Mouse (Mus musculus) midbrain, embryonic 10.5 days (tissue): Measurements from ENCODE around the gene Kcnv2. TPM values are rescaled to one million over a fixed set of nuclear protein-coding genes. Genes with fewer than 3 reads are reported as not detected.

ENCODE experiments used
- DNase-seq: peaks from one replicate; pipeline ENCODE4 v3.0.0-alpha.2; 2017; ENCODE audit warnings: low spot score
- H3K27ac ChIP-seq: fragments of 300-500 bp; sonication (generic); replicated peaks from 2 replicates; pipeline ENCODE4 v1.5.1; 2016; ENCODE audit warnings: mild to moderate bottlenecking
- H3K27me3 ChIP-seq: fragments of 300-500 bp; sonication (generic); 2 replicates; pipeline ENCODE4 v1.6.1; 2016; ENCODE audit warnings: low read depth, mild to moderate bottlenecking; ENCODE audit not compliant: poor library complexity, severe bottlenecking
- H3K36me3 ChIP-seq: fragments of 300-500 bp; sonication (generic); 2 replicates; pipeline ENCODE4 v1.6.1; 2016; ENCODE audit warnings: mild to moderate bottlenecking, moderate library complexity
- H3K4me1 ChIP-seq: fragments of 300-500 bp; sonication (generic); 2 replicates; pipeline ENCODE4 v1.6.1; 2016
- H3K4me3 ChIP-seq: fragments of 300-500 bp; sonication (generic); 2 replicates; pipeline ENCODE4 v1.5.1; 2016; ENCODE audit warnings: mild to moderate bottlenecking, moderate library complexity
- H3K9me3 ChIP-seq: fragments of 300-500 bp; sonication (generic); replicated peaks from 2 replicates; pipeline ENCODE4 v1.6.1; 2016; ENCODE audit warnings: mild to moderate bottlenecking
- WGBS: fragments of 180-500 bp; shearing (Covaris S2); methylation state at CpG from one replicate; pipeline ENCODE4 v1.1.7; 2016; 5-methylcytosine and 5-hydroxymethylcytosine counted together
- polyA plus RNA-seq: library from polyadenylated mRNA; unstranded; fragments of >200 nt; fragmentation: Nextera tagmentation; extraction: Ambion mirVana; gene quantifications from 2 replicates; pipeline ENCODE4 v1.2.1, GENCODE M21; 2016

The Kcnv2 gene
- polyA plus RNA-seq, result 0.12 and 0.15 TPM in 2 replicates

DNA sequence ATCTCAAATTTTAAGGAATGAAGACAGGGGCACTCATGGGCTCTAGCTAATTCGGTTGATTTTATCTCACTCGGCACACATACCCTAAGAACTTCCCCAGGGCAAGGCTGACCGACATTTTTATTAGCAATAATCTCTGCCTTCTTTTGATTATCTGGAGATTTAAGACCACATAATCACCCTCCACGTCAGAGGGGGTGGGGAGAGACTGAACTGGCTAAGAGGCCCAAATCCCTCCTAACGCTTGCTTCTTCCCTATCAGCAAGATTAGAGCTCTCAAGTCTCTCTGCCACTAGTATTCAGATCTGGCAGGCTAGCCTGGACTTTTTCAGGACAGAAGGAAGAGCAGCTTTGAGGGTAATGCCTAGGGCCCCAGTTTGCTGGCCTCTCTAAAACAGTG lies at the start of gene Kcnv2:
Kcnv2 (plus strand) TSS at position 308 of the 400 bp plus-strand sequence.
- DNase-seq, result no peak
- Histone ChIP-seq H3K4me3 (no peak within 1 kb of the TSS), H3K27ac (peak within 1 kb of the TSS; percentile 23; the same call in 1 of the 2 replicates), H3K4me1 (peaks cover 11% of the 10 kb centered on the region), H3K36me3 (no peaks in the 10 kb centered on the region), H3K9me3 (no peaks in the 10 kb centered on the region), H3K27me3 (no peaks in the 10 kb centered on the region)
- 60% methylated on average over 5 of the region's 5 CpGs for WGBS

DNA sequence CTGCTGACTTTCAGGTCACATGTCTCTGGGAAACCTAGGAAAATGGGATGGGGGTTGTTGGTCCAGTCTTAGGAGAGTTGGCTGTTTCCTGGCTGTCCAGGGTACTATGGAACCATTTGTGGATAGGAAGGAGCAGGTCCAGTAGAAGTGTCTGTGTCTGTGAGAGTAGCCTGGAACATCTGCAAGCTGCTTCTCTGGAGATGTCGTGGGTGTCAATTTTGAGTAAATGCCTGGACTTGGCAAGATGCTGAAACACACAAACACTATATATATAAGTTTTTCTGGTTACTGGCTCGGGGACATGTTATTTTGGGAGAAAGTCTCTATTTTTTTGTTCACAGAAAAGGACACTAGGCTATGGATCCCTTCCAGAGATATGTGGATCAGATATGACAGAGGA lies 49.0 kb upstream of the Kcnv2 start:
- H3K36me3 ChIP-seq, result no peaks in the 10 kb centered on the region
- 77% methylated on average over 2 of the region's 2 CpGs for WGBS

GRCm38 (mm10) chr19:27274382-27274781 lies 48.0 kb upstream of the Kcnv2 start:
- H3K36me3 ChIP-seq, result no peaks in the 10 kb centered on the region
- no peak overlapping the region for H3K4me3 ChIP-seq
- no peaks in the 10 kb centered on the region for H3K27me3 ChIP-seq

More for the DNA sequence above, 49.0 kb upstream of the Kcnv2 start:
- DNase-seq, result no peak
- Histone ChIP-seq H3K4me1 (no peaks in the 10 kb centered on the region), H3K9me3 (no peaks in the 10 kb centered on the region), H3K27ac (no peak overlapping the region), H3K27me3 (no peaks in the 10 kb centered on the region), H3K4me3 (no peak overlapping the region)

GRCm38 (mm10) chr19:27279174-27279573 lies 43.2 kb upstream of the Kcnv2 start:
- WGBS, result 92% methylated on average over 2 of the region's 2 CpGs
- Histone ChIP-seq H3K4me3 (no peak overlapping the region), H3K4me1 (no peaks in the 10 kb centered on the region), H3K27me3 (no peaks in the 10 kb centered on the region), H3K9me3 (no peaks in the 10 kb centered on the region), H3K27ac (no peak overlapping the region), H3K36me3 (no peaks in the 10 kb centered on the region)
- DNase-seq, result no peak

More at GRCm38 (mm10) chr19:27274382-27274781, 48.0 kb upstream of the Kcnv2 start:
- H3K9me3 ChIP-seq, result no peaks in the 10 kb centered on the region
- no peak overlapping the region for H3K27ac ChIP-seq
- WGBS, result 90% methylated on average over 1 of the region's 1 CpGs
- DNase-seq, result no peak
- H3K4me1 ChIP-seq, result no peaks in the 10 kb centered on the region

GRCm38 (mm10) chr19:27310039-27310438 lies 12.3 kb upstream of the Kcnv2 start:
- Histone ChIP-seq H3K36me3 (no peaks in the 10 kb centered on the region), H3K4me3 (no peak overlapping the region), H3K4me1 (no peaks in the 10 kb centered on the region), H3K9me3 (no peaks in the 10 kb centered on the region), H3K27me3 (no peaks in the 10 kb centered on the region), H3K27ac (no peak overlapping the region)
- 88% methylated on average over 2 of the region's 2 CpGs for WGBS
- no peak for DNase-seq

DNA sequence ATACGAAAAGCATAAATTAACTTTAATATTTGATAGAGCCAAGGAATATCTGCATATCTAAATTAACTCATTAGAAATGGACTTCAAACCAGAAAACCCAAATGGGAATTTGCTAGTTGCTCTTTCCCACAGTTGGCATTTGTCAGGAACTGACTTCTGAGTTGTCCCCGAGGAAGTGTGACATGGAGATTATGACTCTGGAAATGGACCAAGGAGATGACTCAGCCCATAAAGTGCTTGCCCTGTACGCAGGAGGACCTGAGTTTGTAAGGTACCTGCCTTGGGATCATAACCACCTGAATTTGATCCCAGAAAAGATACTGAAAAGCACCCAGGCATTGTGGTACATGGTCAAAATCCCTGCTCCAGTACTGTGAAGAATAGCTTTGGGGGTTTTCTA lies 11.1 kb upstream of the Kcnv2 start:
- no peak overlapping the region for H3K27ac ChIP-seq
- H3K9me3 ChIP-seq, result no peaks in the 10 kb centered on the region
- no peaks in the 10 kb centered on the region for H3K27me3 ChIP-seq
- no peaks in the 10 kb centered on the region for H3K36me3 ChIP-seq
- no peak overlapping the region for H3K4me3 ChIP-seq
- 97% methylated on average over 3 of the region's 3 CpGs for WGBS
- no peaks in the 10 kb centered on the region for H3K4me1 ChIP-seq
- DNase-seq, result no peak

DNA sequence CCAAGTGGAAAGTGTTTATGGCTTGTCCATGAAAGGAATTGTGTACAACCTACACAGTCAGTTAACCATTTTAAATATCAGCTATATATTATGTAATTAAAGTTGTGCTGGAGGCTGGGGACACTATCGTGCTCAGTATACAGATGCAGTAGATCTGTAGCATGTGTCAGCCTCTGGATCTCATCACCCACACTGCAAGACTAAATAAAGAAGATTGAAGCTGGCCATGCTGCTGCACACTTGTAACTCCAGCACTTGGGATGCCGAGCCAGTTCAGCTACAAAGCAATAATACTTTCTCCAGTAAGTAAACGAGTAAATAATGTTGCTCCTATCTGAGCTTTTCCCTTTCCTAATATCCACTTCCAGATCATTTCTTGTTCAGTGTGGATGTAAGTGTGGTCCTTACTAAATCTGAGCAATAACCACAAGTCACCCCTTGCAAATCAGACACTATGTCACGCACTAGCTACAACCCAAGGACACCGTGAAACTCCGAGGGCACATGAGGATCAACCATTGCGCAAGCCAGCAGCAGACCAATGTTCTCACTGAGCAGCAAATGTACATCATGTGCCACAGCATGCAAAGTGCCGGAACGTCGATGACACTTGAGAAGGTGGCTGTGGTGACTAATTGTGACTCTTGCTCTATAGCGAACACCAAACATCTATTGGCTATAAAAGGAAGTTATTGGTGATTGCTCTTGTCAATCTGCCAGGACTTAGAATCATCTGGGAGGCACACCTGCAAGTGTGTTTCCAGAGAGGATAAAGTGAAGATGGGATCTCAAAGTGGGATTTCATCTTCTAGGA lies 9.9 kb upstream of the Kcnv2 start:
- DNase-seq, result no peak

GRCm38 (mm10) chr19:27313080-27313413 lies 9.3 kb upstream of the Kcnv2 start:
- Histone ChIP-seq H3K4me3 (no peak overlapping the region), H3K4me1 (peaks cover 10% of the 10 kb centered on the region), H3K27ac (no peak overlapping the region), H3K36me3 (no peaks in the 10 kb centered on the region), H3K27me3 (no peaks in the 10 kb centered on the region), H3K9me3 (no peaks in the 10 kb centered on the region)
- WGBS, result 82% methylated on average over 3 of the region's 3 CpGs
- no peak for DNase-seq

More for the DNA sequence above, 9.9 kb upstream of the Kcnv2 start:
- no peaks in the 10 kb centered on the region for H3K27me3 ChIP-seq
- H3K9me3 ChIP-seq, result no peaks in the 10 kb centered on the region
- no peaks in the 10 kb centered on the region for H3K36me3 ChIP-seq
- peaks cover 7% of the 10 kb centered on the region for H3K4me1 ChIP-seq
- no peak overlapping the region for H3K27ac ChIP-seq
- WGBS, result 95% methylated on average over 11 of the region's 11 CpGs
- no peak overlapping the region for H3K4me3 ChIP-seq

- H3K27me3 ChIP-seq, result no peaks in the 10 kb centered on the region
- H3K4me1 ChIP-seq, result peaks cover 10% of the 10 kb centered on the region
- no peak overlapping the region for H3K4me3 ChIP-seq
- no peak overlapping the region for H3K27ac ChIP-seq
- H3K9me3 ChIP-seq, result no peaks in the 10 kb centered on the region
- H3K36me3 ChIP-seq, result no peaks in the 10 kb centered on the region
- 87% methylated on average over 10 of the region's 10 CpGs for WGBS
- no peak for DNase-seq
Observed at GRCm38 (mm10) chr19:27316313-27317258, 5.8 kb upstream of the Kcnv2 start.

DNA sequence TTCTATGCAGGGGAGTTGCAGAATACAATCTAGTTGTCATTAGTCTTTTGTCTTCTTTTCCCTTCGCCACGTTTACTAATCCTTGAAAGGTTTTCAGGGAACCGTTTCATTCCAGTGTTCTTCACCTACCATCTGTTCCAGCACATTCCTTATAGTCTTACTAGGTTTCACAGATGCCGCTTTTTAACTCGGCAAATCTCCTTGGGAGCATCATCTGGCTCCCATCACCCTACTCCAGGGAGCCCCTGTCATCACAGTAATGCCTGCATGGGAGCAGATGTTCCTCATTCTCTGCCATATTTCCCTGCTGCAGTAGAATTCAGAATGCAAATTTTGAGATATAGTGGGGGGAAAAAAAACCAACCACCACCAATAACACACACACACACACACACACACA lies 5.1 kb upstream of the Kcnv2 start:
- 53% methylated on average over 5 of the region's 5 CpGs for WGBS
- H3K4me3 ChIP-seq, result no peak overlapping the region

GRCm38 (mm10) chr19:27322911-27323627 lies 681 bp downstream of the Kcnv2 start:
- Histone ChIP-seq H3K27ac (peak overlapping the region; percentile 23; the same call in 1 of the 2 replicates), H3K4me1 (peaks cover 6% of the 10 kb centered on the region; the same call in 1 of the 2 replicates), H3K4me3 (no peak overlapping the region), H3K9me3 (no peaks in the 10 kb centered on the region), H3K27me3 (no peaks in the 10 kb centered on the region), H3K36me3 (no peaks in the 10 kb centered on the region)
- WGBS, result 96% methylated on average over 42 of the region's 42 CpGs
- DNase-seq, result no peak

More for the DNA sequence above, 5.1 kb upstream of the Kcnv2 start:
- Histone ChIP-seq H3K9me3 (no peaks in the 10 kb centered on the region), H3K27ac (no peak overlapping the region), H3K27me3 (no peaks in the 10 kb centered on the region), H3K36me3 (no peaks in the 10 kb centered on the region), H3K4me1 (peaks cover 11% of the 10 kb centered on the region)
- no peak for DNase-seq

- no peak overlapping the region for H3K4me3 ChIP-seq
- 82% methylated on average over 6 of the region's 6 CpGs for WGBS
- DNase-seq, result no peak
- H3K4me1 ChIP-seq, result peaks cover 6% of the 10 kb centered on the region; the same call in 1 of the 2 replicates
- H3K27ac ChIP-seq, result no peak overlapping the region
- no peaks in the 10 kb centered on the region for H3K27me3 ChIP-seq
- no peaks in the 10 kb centered on the region for H3K36me3 ChIP-seq
- no peaks in the 10 kb centered on the region for H3K9me3 ChIP-seq
Observed at GRCm38 (mm10) chr19:27325558-27325957, 3.2 kb downstream of the Kcnv2 start.
